Mouse (Mus musculus) cerebellum, adult 9-11 months (tissue): ENCODE results near the gene Rnf167.

Source experiments
- DNase-seq: peaks from one replicate; pipeline ENCODE4 v3.0.0; 2022

Rnf167 gene

DNA sequence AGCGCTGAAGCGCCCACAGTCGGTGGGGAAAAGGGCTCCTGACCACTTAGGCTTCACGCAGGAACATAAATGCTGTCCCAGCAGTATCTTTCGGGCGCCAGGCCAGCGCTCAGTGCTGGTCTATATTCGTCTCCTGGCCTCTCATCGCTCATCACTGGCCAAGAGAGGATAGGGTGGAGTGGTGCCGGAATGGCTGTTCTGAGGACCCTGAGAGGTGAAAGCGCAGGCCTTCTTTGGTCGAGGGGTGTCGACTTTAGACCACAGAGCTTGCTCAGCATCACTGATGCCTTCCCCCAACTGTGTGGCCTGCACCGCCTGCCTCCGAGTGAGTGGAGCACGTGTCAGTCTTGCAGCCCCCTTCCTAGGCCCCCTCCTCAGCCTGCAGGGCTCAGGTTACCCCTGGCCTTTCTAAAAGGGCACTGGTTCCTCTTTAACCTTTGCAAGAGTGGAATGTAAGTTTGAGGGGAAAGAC is 9.5 kb downstream of the Rnf167 start:
- DNase-seq = peak; percentile 70

DNA sequence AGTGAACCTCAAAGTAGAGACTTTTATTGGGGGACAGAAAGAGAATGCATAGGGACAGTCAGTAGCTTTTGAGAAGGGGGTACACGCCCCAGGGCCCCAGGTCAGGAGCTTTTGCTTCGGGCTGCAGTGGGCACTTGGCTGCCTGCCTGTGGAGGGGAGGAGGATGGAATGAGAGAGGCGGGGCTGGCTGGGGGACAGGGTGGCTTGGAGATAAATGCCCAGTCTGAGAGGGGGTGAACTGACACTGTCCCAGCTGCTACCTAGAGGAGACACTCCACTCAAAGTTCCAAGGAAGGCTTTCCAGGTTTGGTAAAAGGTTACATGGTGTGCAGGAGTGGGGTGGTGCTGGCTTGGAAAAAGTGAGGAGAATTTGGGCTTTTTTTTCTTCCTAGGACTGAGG is 9.9 kb downstream of the Rnf167 start, which contains the start of gene Eno3:
Gene Eno3 (plus strand): TSS at position 239 of the 400 bp plus-strand sequence.
- peak; percentile 65 for DNase-seq

DNA sequence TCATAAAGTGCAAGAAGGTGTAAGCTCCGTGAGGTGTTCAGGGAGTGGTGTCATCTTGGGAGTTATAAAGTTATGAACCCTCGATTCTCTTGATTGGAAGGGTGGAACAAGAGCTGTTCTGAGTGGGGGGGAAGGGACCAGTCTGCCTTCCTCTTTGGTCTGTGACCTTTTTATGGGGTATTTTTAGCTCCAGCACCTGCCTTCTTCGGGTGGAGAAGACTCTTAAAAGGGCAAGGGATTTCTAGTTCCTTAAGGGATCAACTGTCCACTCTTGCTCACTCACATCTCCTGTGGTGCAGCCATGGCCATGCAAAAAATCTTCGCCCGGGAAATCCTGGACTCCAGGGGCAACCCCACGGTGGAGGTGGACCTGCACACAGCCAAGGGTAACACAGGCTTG is 10.5 kb downstream of the Rnf167 start:
- DNase-seq = peak; percentile 40

DNA sequence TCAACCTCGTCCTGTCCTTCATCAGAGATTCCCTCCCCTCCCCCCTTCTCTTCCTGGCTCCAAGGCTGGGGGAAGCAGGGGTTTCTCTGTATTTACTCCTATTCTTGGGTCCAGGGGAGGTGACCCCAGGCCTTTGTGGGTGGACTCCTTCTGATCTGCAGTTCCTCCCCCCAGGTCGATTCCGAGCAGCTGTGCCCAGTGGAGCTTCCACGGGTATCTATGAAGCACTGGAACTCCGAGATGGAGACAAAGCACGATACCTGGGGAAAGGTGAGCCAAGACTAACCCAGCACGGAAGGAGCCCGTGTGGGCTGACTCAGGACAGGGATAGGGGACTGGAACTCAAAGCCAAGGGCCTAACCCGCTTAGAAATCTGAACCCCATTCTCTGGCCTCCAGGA is 11.0 kb downstream of the Rnf167 start:
- no peak for DNase-seq

DNA sequence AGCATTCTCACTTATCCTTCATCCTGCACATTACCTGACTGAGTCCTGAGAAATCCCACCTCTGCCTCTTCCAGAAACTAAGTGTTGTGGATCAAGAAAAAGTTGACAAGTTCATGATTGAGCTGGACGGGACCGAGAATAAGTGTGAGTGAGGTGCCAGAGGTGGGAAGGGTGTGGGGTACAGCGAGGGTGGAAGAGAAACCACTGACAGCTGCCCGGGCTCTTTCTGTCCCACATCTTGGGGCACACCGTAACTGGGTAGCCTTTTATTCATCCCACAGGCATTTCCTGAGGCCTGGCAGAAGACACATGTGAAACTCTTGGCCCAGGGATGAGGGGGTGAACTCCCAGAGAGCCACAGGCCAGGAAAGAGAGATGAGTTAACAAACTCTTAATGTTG is 11.5 kb downstream of the Rnf167 start:
- DNase-seq = no peak

DNA sequence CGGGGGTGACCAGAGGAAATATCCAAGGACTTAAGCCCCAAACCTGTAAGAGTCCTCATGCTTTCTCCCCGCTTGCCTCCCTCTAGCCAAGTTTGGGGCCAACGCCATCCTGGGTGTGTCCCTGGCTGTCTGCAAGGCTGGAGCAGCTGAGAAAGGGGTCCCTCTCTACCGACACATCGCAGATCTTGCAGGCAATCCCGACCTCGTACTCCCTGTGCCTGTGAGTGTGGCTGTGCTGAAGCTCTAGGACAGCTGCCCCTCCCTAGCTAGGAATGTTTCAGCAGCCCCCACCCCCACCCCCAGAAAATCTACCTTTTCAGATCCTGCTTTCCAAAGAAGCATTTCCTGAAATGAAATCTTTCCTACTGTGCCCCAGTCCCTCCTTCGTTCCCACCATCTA is 11.9 kb downstream of the Rnf167 start:
- no peak for DNase-seq

DNA sequence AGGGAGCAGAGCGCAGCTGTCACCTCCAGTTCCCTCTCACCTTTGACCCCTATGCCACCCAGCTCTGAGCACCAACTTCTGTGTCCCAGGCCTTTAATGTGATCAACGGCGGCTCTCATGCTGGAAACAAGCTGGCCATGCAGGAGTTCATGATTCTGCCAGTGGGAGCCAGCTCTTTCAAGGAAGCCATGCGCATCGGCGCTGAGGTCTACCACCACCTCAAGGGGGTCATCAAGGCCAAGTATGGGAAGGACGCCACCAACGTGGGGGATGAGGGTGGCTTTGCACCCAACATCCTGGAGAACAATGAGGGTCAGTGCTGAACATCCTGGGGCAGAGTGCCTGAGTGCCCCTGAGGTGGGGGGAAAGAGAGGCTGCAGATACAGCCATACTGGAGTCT is 13.5 kb downstream of the Rnf167 start:
- DNase-seq = no peak

DNA sequence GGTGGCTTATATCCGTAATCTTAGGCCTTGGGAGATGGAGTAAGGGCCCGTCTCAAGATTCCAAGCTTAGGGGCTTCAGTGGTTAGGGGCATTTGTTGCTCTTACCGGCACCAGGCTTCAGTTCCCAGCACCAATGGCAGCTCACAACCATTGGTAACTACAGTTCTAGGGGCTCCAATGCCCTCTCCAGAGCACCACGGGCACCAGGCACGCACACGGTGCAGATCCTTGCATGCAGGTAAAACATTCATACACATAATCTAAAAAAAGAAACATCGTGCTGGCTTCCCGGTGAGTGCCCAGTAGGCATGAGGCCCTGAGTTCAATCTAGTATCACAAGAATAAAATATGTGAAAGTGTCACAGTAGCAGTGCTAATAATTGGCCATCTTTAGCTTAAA is 16.1 kb downstream of the Rnf167 start:
- DNase-seq = no peak

DNA sequence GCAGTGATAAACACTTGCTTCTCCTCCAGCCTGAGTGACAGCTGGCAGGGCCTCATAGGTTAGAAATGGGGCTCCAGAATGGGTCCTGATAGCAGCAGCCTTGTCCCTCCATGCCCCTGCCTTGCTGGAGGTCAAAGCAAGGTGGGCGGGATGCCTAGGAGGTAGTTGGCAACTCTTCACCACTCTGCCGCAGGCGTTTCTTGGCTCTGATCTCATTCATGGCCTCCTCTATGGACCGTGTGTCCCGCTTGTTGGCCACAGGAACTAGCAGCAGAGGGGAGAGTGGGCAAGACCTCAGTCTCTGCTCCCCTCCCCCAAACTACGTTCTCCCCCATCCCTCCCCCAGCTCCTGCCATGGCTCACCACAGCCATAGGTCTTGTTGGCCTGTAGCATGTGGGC is 16.9 kb downstream of the Rnf167 start:
- no peak for DNase-seq

DNA sequence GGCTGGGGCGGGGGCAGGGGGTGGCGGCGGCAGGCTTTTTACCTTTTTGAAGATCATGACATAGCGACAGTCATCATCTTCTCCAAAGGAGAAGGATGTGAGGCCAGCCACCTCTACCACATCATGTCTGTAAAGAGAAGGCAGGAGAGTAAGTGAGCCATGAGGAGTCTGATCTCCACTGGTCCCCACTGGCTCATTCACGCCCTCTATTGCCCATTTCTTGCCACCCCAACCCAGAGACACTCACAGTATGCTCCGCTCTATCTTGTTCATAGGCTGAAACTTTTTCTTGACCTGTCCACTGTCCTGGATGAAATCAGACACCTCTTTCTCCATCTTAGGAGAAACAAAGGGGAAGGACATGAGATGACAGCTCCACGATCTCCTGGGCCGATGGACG is 17.7 kb downstream of the Rnf167 start:
- DNase-seq = no peak

DNA sequence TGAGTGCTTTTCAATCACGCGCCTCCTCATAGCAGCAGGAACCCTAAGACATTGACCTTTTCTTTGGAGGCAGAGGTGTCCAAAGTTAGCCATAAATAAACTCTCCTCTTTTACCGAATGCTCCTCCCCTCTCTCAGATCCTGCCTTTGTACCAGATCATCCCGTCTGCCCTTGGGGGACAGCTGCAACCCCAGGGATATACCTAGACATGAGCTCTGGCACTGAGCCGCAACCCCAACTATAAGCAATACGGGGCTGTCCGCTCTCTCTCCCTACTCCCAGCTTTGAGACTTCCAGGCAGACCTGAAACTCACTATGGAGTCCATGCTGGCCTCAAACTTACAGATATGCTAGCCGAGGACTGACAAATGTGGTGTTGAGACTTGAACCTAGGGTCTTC is 19.7 kb downstream of the Rnf167 start:
- peak; percentile 49 for DNase-seq

DNA sequence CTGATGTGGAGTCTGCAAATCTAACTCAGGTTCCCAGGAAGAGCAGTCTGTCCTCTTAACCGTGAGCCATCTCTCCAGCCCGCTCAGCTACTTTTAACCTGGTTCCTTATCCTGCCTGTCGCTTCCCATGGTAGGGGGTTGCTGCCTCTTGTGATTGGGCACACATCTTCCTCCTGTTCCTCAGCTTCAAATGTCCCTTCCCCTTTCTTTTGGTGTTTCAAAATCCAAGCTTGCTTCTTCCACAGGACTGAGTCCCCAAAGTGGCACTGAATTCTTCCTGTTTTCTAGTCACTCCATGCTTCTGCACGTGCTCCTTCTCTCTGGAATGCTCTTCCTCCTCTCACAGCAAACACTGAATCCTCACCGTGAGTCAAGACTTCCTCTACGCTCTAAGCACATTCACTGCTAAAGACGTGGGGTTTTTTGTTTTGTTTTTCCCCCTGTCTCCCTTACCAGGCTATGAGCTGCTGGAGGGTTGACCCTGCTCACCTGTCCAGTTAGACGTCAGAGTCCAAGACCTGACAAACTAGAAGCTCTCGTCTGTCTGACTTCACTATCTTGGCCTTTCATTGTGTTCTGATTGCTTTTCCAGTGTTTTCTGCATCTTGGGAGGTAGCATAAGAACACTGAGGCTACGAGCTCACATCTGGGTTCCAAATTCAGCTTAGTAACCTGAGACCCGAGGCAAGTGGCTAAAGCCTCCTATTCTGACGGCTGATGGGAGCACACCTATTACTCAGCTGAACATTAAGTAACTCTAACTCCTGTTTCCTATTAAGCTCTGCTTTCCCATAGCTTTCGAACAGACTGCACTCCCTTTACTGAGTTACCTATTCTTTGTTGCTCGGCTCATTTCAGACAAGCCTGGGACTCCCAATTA is 20.5 kb downstream of the Rnf167 start:
- DNase-seq = peak; percentile 36

DNA sequence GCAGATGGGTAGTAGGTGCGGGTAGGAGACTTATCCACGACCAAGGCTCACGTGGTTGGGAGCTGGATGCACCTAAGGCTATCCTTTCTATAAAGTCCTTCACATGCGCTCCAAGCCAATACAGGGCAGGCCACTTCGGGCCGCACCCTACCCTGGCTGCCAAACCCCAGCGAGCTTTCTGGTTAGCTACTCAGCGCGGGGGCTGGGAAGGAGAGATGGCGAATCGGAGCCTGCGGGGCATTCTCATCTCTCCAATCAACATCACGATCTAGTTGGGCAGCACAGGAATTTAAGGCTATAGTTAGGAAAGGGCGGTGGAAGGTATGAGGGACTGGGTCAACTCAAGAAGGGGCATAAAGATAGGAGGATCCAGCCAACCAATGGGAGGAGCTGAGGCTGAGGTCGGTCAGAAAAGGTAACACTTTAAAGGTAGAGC is 21.3 kb downstream of the Rnf167 start:
- DNase-seq = no peak

DNA sequence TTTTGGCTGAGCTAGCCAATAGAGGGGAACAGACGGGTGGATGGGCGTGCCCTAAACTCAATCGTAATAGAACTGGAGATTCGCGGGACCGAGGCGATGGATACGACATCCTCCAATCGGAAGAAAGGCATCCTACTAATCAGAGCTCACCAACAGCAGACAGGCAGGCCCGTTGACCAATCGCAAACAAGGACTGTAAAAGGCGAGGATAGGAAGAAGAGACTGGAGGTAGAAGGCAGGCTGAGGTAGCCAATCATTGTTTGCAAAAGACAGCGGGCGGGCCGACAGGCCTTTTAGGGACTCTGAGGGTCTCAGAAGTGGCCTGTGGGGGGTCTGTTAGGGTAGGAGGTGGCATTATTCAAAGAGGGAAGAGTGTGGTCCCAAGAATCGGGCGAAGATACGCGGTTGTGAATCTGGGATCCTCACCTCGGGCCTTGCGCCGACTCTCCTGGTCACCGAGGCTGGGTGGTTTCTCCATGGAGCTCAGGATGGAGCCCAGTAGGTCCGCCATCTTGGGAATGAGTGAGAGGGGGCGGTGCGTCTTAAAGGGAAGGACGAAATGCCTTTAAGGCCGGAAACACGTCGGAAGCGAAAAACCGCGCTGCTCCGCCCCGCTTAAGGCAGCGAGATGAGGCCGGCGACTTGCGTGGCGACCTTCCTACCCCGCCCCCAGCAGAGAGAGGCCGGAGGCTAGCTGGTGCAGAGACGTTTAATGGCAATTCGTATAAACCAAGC is 21.9 kb downstream of the Rnf167 start, which contains the start of gene Spag7:
Gene Spag7 (minus strand): TSS at position 646 of the 735 bp plus-strand sequence.
- peak; percentile 100 for DNase-seq

DNA sequence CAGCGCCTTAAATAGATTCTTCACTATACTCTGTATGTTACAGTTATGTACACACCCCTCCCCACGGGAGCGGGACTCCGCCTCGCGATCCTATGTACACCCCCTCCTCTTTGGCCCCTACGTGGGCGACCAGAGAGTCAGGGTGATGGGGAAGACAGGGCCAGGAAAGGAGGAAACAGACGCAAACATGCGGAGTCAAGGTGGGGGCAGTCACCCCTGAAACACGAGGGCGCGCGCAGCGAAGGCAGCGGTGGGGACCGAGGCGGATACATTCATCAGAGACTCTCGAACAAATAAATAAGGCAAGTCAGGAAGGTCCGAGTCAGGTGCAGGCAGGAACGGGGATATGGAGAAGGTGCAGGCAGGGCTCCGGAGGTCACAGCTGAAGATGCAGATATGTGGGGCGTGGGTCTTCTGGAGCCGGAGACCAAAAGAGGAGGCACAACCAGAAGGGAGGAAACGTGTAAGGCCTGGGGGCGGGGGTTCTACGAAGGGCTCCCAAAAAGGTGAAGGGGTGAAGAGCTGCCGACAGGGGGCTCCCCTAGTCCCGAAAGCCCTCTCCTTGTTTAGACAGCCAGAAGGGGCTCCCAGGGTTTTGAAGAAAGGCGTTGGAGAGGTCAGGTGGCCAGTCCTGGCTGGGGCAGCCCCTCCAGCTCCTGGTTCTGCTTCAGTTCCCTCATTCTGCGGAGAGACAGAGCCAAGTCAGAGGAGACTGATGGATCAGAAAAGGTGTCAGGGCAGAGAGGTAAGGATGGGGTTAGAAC is 22.7 kb downstream of the Rnf167 start:
- DNase-seq = peak; percentile 87

DNA sequence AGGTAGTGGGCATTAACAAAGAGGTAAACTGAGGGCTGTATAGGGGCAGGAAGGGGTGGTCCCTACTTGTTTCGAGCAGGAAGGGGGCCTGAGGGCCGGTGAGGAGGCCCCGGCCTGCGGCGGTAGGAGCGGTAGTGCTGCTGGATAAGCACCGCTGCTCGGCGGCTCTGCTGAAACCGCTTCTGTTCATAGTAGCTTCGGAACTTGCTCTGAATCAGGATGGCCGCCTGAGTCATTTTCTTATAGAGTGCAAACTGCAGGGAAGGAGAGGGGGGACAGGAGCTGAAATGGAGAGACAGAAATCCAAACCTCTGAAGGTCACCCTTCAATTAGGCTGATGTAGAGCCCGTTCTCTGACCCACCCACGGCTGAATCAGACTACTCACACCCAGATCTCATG is 23.4 kb downstream of the Rnf167 start:
- no peak for DNase-seq

DNA sequence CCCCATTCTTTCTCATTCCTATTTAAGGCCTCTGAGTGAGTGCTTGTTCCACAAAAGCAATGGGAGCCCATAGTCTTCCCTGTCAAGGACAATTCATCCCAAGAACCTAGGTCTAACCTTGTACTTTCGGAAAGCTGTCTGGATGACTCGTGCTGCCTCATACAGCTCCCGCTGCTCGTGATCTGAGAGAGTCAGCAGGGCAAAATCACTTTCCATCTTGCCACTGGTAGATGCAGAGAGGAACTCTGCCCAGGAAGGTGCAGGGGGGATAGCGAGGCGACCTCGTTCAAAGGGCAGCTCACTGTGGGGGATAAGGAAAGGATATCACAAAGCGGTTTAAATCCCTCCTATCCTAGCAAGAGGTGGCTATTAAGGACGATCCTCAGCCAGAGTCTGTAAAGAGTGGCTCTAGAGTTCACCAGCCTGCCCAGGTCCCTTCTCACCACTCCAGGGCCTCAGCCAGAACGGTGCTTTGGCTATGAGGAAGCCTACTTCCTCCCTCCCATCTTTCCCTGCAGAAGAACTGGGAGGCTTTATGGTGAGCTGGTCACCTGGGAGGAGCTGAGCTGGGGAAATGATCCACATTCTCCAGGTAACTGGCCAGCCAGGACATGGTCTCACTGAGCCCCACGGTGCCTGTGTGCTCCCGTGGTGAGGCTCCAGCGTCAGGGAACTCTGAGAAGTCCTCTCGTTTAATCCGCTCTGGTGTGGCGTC is 24.5 kb downstream of the Rnf167 start:
- DNase-seq = peak; percentile 35

DNA sequence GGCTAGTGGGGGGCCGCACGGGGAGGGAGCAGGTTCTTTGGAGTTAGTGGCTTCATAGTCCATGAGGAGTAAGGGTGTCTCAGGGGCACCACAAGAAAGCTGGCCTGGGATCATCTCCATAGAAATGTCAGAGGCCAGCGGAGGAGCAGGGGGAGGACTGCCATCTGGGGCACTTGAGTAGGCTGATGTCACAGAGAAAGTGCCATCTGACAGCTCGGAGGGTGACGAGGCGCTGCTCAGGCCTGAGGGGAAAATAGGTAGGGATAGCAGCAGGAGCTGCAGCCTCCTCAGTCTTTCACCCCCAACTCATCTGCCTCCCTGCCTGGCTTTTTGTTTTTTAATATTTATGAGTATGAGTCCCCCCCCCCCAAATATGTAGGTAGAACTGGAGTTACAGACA is 27.0 kb downstream of the Rnf167 start:
- peak; percentile 36 for DNase-seq

DNA sequence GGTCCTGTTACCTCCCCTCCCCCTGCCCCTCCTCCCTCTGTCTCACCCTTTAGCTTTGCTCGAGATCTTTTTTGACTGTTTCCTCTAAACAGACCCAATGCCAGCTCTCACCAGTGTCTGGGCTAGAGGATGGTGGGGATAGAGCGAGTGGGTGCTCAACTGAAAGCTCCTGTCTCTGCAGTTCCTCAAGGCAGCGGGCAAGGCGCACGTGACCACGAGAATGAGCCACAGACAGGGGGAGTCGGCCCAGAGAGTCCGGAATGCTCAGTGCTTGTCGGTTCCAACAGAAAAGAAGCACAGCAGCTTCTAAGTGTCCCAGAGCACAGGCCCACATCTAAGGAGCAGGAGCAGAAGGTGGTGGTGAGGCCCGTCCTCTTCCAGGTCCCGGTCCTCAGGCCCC is 27.5 kb downstream of the Rnf167 start:
- peak; percentile 38 for DNase-seq

DNA sequence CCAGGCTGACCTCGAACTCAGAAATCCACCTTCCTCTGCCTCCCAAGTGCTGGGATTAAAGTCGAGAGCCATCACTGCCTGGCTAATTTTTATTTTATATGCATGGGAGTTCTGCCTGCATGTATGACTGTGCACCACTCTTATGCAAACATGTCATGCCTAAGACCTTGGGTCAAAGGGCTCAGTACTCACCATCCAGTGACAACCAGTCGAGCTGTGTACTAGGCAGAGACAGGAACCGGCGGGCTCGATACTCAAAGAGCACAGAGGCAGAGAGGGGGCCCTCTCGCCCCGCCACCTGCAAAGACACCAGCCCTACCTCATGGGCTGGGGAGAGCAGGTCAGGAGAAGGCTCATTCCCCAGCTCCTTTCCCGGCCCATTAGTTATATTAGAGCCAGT is 31.1 kb downstream of the Rnf167 start:
- no peak for DNase-seq

DNA sequence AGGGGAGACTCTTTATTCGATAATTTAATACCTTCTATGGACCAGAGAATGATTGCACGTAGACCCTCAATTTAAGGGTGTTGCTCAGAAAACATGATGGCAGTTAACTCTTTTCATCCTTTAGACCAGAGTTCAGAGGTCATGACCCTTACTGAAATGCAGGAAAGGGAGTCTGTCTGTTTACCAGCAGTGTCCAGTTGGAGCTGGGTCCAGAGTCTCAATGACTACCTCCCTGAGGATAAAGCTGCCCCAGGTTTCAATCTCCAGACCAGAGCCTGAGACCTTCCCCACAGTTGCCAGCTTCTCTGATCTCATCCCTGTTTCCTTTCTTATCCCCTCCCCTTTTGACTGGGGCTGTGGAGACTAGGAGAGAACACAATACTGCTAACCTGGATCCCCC is 31.5 kb downstream of the Rnf167 start:
- DNase-seq = no peak

DNA sequence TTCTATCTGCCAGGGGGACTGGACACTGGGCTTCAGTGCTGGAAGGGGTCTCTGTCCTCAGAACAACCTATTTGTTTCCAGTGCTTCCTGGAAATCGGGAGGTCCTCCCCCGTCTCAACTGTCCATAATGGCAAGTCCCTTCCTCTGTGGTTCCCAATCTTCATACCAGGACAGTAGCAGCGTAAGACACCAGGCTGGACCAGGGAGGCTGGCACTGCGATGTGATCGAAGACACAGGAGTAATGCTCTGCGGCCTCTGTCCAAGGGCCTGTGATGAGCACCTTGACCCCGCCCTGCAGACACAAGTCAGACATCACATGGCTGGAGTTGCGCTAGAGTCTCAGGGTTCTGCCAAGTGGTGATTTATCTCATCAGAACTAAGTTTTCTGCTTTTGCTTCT is 32.3 kb downstream of the Rnf167 start:
- no peak for DNase-seq

DNA sequence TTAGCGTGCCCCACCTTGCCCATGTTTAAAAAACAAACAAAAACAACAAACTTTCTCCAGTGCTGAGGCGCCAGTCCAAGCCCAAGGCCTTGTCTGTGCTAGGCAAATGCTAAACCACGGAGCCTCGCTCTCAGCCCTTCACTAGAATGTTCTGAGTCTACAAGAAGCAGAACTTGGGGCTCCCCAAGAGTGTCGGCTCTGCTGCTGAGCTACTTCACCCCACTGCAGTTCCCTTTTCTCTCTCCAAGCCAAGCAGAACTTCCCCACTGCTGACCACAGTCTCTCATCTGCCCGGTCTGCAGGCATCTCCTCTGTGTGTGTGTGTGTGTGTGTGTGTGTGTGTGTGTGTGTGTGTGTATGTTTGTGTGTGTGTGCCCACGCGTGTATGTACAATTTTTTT is 32.9 kb downstream of the Rnf167 start:
- DNase-seq = no peak
